ENCODE assay signal across 11 mouse cellular contexts in the genomic region with DNA sequence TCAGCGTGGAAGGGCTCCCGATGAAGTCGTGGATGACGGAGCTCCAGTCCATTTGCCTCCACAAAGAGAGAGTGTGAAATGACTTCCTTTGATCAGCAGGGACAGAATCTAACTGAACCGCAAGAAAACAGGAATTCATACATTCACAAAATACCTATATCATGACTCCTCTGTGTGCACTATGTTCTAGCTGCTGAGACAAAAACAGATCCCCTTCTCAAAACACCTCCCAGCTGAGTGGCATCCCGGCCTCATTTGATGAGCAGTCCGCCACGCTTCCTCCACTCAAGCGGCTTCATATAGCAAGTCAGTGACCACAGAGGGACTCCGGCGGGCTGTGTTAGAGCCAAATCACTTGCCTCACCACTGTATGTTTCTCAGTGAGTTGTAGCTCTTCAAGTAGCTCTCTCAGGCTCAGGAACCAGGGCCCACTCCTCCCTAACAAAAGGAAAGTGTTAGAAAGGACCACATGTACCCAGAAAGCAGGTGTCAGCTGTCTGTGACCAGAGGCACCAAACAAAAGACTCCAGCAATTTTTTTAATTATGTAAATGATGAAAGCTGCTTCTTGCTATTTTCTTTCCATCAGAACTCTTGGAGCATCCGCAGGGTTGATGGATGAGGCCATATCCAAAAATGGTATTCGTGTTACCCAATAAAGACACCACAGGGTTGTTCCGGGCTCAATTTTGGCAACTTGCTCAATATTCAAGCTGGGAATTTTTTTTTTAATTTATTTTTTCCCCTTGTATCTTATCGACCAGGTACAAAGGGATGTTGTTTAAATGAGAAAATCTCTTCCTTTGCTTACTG.
DNase-seq lines count a peak whose midpoint lies in the region; ATAC-seq lines count a peak whose summit lies in the region.
"Had no signal": no experiment of that assay in that cellular context is flagged by ENCODE, and none has a peak within 500 bp of the region (broad histone marks: within the 10 kb centered on the region; RNA-seq: fewer than 3 reads in every experiment).

No protein-coding gene starts in this region.

- no peak overlapping the region for H3K27ac ChIP-seq in neural tube, embryonic 12.5 days
- H3K27ac ChIP-seq in forebrain, embryonic 15.5 days (replicated peaks) = peak overlapping the region; percentile 35
- H3K27ac ChIP-seq in midbrain, embryonic 12.5 days (replicated peaks) = peak overlapping the region; percentile 22; the same call in 1 of the 2 replicates
- H3K27ac ChIP-seq in intestine, embryonic 16.5 days (ENCODE audit: low read length) = no peak overlapping the region
- no peak overlapping the region for H3K27ac ChIP-seq in heart, embryonic 11.5 days (ENCODE audit: low read depth, low read length)
- H3K27ac ChIP-seq: kidney, postnatal 0 days; liver, embryonic 15.5 days had no signal

- peak; percentile 21; the same call in 1 of the 2 replicates for ATAC-seq in neural tube, embryonic 12.5 days (ENCODE audit: low FRiP score, low read depth)
- peak; percentile 23 for ATAC-seq in forebrain, embryonic 15.5 days (replicated peaks)
- 0 out of 2 replicates have a peak, but pooled peaks have one; percentile 25 for ATAC-seq in midbrain, embryonic 12.5 days (ENCODE audit: low FRiP score, low read depth)
- ATAC-seq in intestine, embryonic 16.5 days = no peak
- no peak for ATAC-seq in heart, embryonic 11.5 days (replicated peaks; ENCODE audit: insufficient number of reproducible peaks, low FRiP score, low TSS enrichment)

- DNase-seq in neural tube, embryonic 10.5 days (ENCODE audit: extremely low spot score, low spot score) = no peak
- DNase-seq in testis, postnatal 14 days (ENCODE audit: low spot score) = no peak
- DNase-seq: heart, adult 18-20 months; heart, postnatal 36 days had no signal

- no peaks in the 10 kb centered on the region for H3K9me3 ChIP-seq in neural tube, embryonic 12.5 days
- H3K9me3 ChIP-seq in forebrain, embryonic 15.5 days = no peaks in the 10 kb centered on the region
- H3K9me3 ChIP-seq in midbrain, embryonic 12.5 days = no peaks in the 10 kb centered on the region
- H3K9me3 ChIP-seq in intestine, embryonic 16.5 days (ENCODE audit: control insufficient read depth, low read length) = no peaks in the 10 kb centered on the region
- H3K9me3 ChIP-seq in heart, embryonic 11.5 days (replicated peaks; ENCODE audit: control insufficient read depth, low read length) = no peaks in the 10 kb centered on the region
- H3K9me3 ChIP-seq: liver, embryonic 15.5 days had no signal

- no peaks in the 10 kb centered on the region; the same call in 1 of the 2 replicates for H3K27me3 ChIP-seq in neural tube, embryonic 12.5 days (replicated peaks)
- peaks cover 28% of the 10 kb centered on the region; the same call in 1 of the 2 replicates for H3K27me3 ChIP-seq in forebrain, embryonic 15.5 days
- H3K27me3 ChIP-seq in midbrain, embryonic 12.5 days = peaks cover 58% of the 10 kb centered on the region
- no peaks in the 10 kb centered on the region for H3K27me3 ChIP-seq in intestine, embryonic 16.5 days (replicated peaks; ENCODE audit: control insufficient read depth, insufficient read depth, low read length)
- no peaks in the 10 kb centered on the region for H3K27me3 ChIP-seq in heart, embryonic 11.5 days (ENCODE audit: control insufficient read depth, insufficient read depth, low read length)
- H3K27me3 ChIP-seq: liver, embryonic 15.5 days had no signal

- no peak overlapping the region for H3K4me2 ChIP-seq in neural tube, embryonic 12.5 days (replicated peaks)
- H3K4me2 ChIP-seq in forebrain, embryonic 15.5 days (replicated peaks) = peak overlapping the region; percentile 41
- peak overlapping the region; percentile 40; the same call in 1 of the 2 replicates for H3K4me2 ChIP-seq in midbrain, embryonic 12.5 days (replicated peaks)
- no peak overlapping the region for H3K4me2 ChIP-seq in intestine, embryonic 16.5 days (ENCODE audit: low read depth, low read length)
- H3K4me2 ChIP-seq in heart, embryonic 11.5 days = no peak overlapping the region
- H3K4me2 ChIP-seq: liver, embryonic 15.5 days had no signal

- no peak overlapping the region for H3K4me3 ChIP-seq in neural tube, embryonic 12.5 days
- no peak overlapping the region for H3K4me3 ChIP-seq in forebrain, embryonic 15.5 days
- no peak overlapping the region for H3K4me3 ChIP-seq in midbrain, embryonic 12.5 days
- no peak overlapping the region for H3K4me3 ChIP-seq in intestine, embryonic 16.5 days (ENCODE audit: low read length)
- H3K4me3 ChIP-seq in heart, embryonic 11.5 days (ENCODE audit: low read depth, low read length) = no peak overlapping the region
- H3K4me3 ChIP-seq: liver, embryonic 15.5 days had no signal

- WGBS in neural tube, embryonic 12.5 days = 64% methylated on average over 15 of the region's 15 CpGs
- 45% methylated on average over 15 of the region's 15 CpGs for WGBS in forebrain, embryonic 15.5 days
- WGBS in midbrain, embryonic 12.5 days = 56% methylated on average over 15 of the region's 15 CpGs
- WGBS in intestine, embryonic 16.5 days = 80% methylated on average over 15 of the region's 15 CpGs
- WGBS in heart, embryonic 11.5 days (ENCODE audit: insufficient replicate concordance) = 72% methylated on average over 15 of the region's 15 CpGs

- H3K9ac ChIP-seq in neural tube, embryonic 12.5 days = no peak overlapping the region
- 0 out of 2 replicates have a peak overlapping the region, but pooled peaks have one; percentile 22 for H3K9ac ChIP-seq in forebrain, embryonic 15.5 days (replicated peaks)
- no peak overlapping the region for H3K9ac ChIP-seq in midbrain, embryonic 12.5 days (replicated peaks)
- H3K9ac ChIP-seq in intestine, embryonic 16.5 days (ENCODE audit: low read depth, low read length) = no peak overlapping the region
- H3K9ac ChIP-seq in heart, embryonic 11.5 days (ENCODE audit: low read depth, low read length) = no peak overlapping the region
- H3K9ac ChIP-seq: liver, embryonic 15.5 days had no signal

- peaks cover 25% of the 10 kb centered on the region for H3K4me1 ChIP-seq in neural tube, embryonic 12.5 days
- H3K4me1 ChIP-seq in forebrain, embryonic 15.5 days = peaks cover 21% of the 10 kb centered on the region
- H3K4me1 ChIP-seq in midbrain, embryonic 12.5 days = peaks cover 27% of the 10 kb centered on the region
- no peaks in the 10 kb centered on the region for H3K4me1 ChIP-seq in intestine, embryonic 16.5 days (ENCODE audit: control insufficient read depth, insufficient read depth, low read length)
- no peaks in the 10 kb centered on the region for H3K4me1 ChIP-seq in heart, embryonic 11.5 days (ENCODE audit: control insufficient read depth, insufficient read depth, low read length)
- H3K4me1 ChIP-seq: liver, embryonic 15.5 days had no signal

- H3K36me3 ChIP-seq in neural tube, embryonic 12.5 days = no peaks in the 10 kb centered on the region
- no peaks in the 10 kb centered on the region for H3K36me3 ChIP-seq in forebrain, embryonic 15.5 days
- H3K36me3 ChIP-seq in midbrain, embryonic 12.5 days = no peaks in the 10 kb centered on the region
- H3K36me3 ChIP-seq in intestine, embryonic 16.5 days (ENCODE audit: control insufficient read depth, insufficient read depth, low read length) = no peaks in the 10 kb centered on the region
- no peaks in the 10 kb centered on the region for H3K36me3 ChIP-seq in heart, embryonic 11.5 days (ENCODE audit: control insufficient read depth, insufficient read depth, low read length)
- H3K36me3 ChIP-seq: liver, embryonic 15.5 days had no signal

Comparison
In these comparisons a context has a peak if more than half of its experiments do, and no peak if none do; other contexts are left out.
1. ATAC-seq: peak in neural tube, embryonic 12.5 days (single experiment), forebrain, embryonic 15.5 days (single experiment) and midbrain, embryonic 12.5 days (single experiment); none in intestine, embryonic 16.5 days (single experiment) and heart, embryonic 11.5 days (single experiment).
2. H3K27ac ChIP-seq: peak in forebrain, embryonic 15.5 days (single experiment) and midbrain, embryonic 12.5 days (single experiment); none in neural tube, embryonic 12.5 days (single experiment), intestine, embryonic 16.5 days (single experiment) and heart, embryonic 11.5 days (single experiment).
3. H3K4me2 ChIP-seq: peak in forebrain, embryonic 15.5 days (single experiment) and midbrain, embryonic 12.5 days (single experiment); none in neural tube, embryonic 12.5 days (single experiment), intestine, embryonic 16.5 days (single experiment) and heart, embryonic 11.5 days (single experiment).